Mouse (Mus musculus) limb, embryonic 15.5 days (tissue): ENCODE measurements at regions not wholly inside any gene's neighbourhood (a gene's known extent, or its start where the extent isn't known, plus 50 kb on each side); places are given as distances from the start of the nearest gene placed in this dataset.
"Not testable (repeated sequence)": the region's sequence is repeated elsewhere in the genome, so short reads cannot be mapped to it uniquely, and the experiment has no call there.

Source experiments
- ATAC-seq: fragments of 200-750 bp; cut with Nextera tagmentation; 2 replicates; pipeline ENCODE4 v1.8.0; 2017; ENCODE audit warnings: low read depth, moderate TSS enrichment; ENCODE audit not compliant: insufficient number of reproducible peaks, low FRiP score, low TSS enrichment
- H3K27ac ChIP-seq: fragments of 300-500 bp; sonication (generic); 2 replicates; pipeline ENCODE4 v1.5.1; 2015; ENCODE audit warnings: moderate library complexity, mild to moderate bottlenecking, inconsistent platforms
- H3K27me3 ChIP-seq: fragments of 300-500 bp; sonication (generic); 2 replicates; pipeline ENCODE4 v1.6.1; 2015; ENCODE audit warnings: inconsistent platforms
- H3K36me3 ChIP-seq: fragments of 300-500 bp; sonication (generic); 2 replicates; pipeline ENCODE4 v1.6.1; 2015; ENCODE audit warnings: inconsistent platforms
- H3K4me1 ChIP-seq: fragments of 300-500 bp; sonication (generic); 2 replicates; pipeline ENCODE4 v1.6.1; 2015; ENCODE audit warnings: inconsistent platforms
- H3K4me2 ChIP-seq: fragments of 300-500 bp; sonication (generic); 2 replicates; pipeline ENCODE4 v1.6.1; 2015; ENCODE audit warnings: mild to moderate bottlenecking, inconsistent platforms
- H3K4me3 ChIP-seq: fragments of 300-500 bp; sonication (generic); 2 replicates; pipeline ENCODE4 v1.5.1; 2015; ENCODE audit warnings: mild to moderate bottlenecking, inconsistent platforms
- H3K9ac ChIP-seq: fragments of 300-500 bp; sonication (generic); 2 replicates; pipeline ENCODE4 v1.6.1; 2015; ENCODE audit warnings: inconsistent platforms
- H3K9me3 ChIP-seq: fragments of 300-500 bp; sonication (generic); 2 replicates; pipeline ENCODE4 v1.6.1; 2016; ENCODE audit warnings: inconsistent platforms
- WGBS: fragments of 180-500 bp; shearing (Covaris S2); methylation state at CpG from one replicate; pipeline ENCODE4 v1.1.7; 2015; 5-methylcytosine and 5-hydroxymethylcytosine counted together

DNA sequence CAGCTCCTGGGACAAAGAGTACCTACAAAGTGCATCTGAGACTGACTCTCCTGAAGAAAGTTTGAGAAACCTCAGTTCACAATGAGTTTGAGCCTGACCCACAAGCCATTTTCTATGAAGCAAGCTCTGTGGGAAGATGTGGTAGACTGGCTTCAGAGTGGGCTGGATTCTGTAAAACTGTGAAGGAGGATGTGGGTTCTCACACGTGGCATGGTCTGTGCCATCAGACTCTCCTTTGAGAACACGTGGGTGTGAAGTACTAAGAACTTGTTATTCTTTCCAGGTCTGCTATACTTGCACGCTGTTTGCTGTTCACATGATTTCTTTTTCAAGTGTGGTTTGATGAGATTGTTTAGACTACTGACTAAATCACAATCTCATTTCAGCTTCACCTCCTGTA, 393.6 kb upstream of the Stxbp6 start:
- WGBS: 69% methylated on average over 3 of the region's 3 CpGs
- ATAC-seq: no peak
- Histone ChIP-seq H3K27me3 (no peaks in the 10 kb centered on the region), H3K4me3 (no peak overlapping the region), H3K27ac (no peak overlapping the region), H3K9me3 (no peaks in the 10 kb centered on the region), H3K36me3 (no peaks in the 10 kb centered on the region), H3K4me2 (no peak overlapping the region), H3K9ac (no peak overlapping the region), H3K4me1 (0 out of 2 replicates have a peak, but pooled peaks cover 3% of the 10 kb centered on the region)

DNA sequence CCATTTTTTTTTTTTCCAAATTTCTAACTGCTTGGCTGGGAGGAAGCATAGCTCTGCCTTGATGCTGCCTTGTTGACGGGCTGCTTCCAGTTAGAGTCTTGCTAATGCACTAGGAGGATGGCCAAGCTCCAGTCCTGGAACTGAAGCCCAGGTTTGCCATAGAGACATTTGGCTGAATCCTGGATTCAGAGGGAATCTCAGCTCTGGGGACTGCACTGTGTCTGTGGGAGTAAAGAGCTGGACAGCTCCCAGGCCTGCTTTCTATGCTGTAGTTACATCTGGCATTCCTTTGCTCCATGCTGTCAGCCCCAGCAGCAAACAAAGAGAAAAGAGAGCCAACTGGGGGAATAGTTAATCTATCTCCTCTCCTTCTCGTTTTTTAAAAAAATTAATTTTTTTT, 392.5 kb upstream of the Stxbp6 start:
- H3K27ac ChIP-seq: no peak overlapping the region
- H3K9me3 ChIP-seq: no peaks in the 10 kb centered on the region
- ATAC-seq: no peak
- H3K36me3 ChIP-seq: no peaks in the 10 kb centered on the region
- H3K9ac ChIP-seq: no peak overlapping the region
- 33% methylated on average over 2 of the region's 2 CpGs for WGBS
- no peaks in the 10 kb centered on the region for H3K27me3 ChIP-seq
- no peak overlapping the region for H3K4me3 ChIP-seq
- H3K4me2 ChIP-seq: no peak overlapping the region
- 0 out of 2 replicates have a peak, but pooled peaks cover 3% of the 10 kb centered on the region for H3K4me1 ChIP-seq

DNA sequence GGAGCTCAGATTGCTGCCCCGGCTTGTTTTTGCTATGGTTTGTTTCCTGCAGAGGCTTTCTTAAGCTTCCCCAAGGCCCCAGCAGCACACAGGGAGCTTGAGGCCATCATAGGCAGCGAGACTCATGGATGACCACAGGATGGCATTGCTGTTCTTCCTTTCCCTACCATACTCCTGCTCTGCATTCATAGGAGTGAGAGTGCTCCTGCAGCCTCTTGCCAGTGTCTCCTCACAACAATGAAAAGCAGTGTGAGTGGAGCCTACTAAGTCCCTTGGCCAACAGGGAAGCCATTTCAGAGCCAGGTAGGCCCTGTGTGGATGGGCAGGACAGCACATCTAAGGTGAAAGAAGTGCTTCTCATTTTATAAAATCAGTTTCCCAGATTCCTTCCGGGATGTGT, 391.6 kb upstream of the Stxbp6 start:
- H3K27me3 ChIP-seq: no peaks in the 10 kb centered on the region
- no peak overlapping the region for H3K9ac ChIP-seq
- WGBS: 64% methylated on average over 3 of the region's 3 CpGs
- no peak overlapping the region for H3K4me3 ChIP-seq
- H3K4me1 ChIP-seq: 0 out of 2 replicates have a peak, but pooled peaks cover 3% of the 10 kb centered on the region
- H3K36me3 ChIP-seq: no peaks in the 10 kb centered on the region
- H3K27ac ChIP-seq: no peak overlapping the region
- H3K9me3 ChIP-seq: no peaks in the 10 kb centered on the region
- H3K4me2 ChIP-seq: no peak overlapping the region
- ATAC-seq: no peak

- H3K36me3 ChIP-seq: no peaks in the 10 kb centered on the region
- H3K27me3 ChIP-seq: no peaks in the 10 kb centered on the region
- H3K4me1 ChIP-seq: 0 out of 2 replicates have a peak, but pooled peaks cover 3% of the 10 kb centered on the region
- no peak overlapping the region for H3K4me3 ChIP-seq
- H3K4me2 ChIP-seq: no peak overlapping the region
- H3K9me3 ChIP-seq: no peaks in the 10 kb centered on the region
- H3K27ac ChIP-seq: no peak overlapping the region
- ATAC-seq: no peak
- 65% methylated on average over 2 of the region's 2 CpGs for WGBS
- H3K9ac ChIP-seq: no peak overlapping the region
Measured at GRCm38 (mm10) chr12:45464952-45465351, 390.4 kb upstream of the Stxbp6 start.

GRCm38 (mm10) chr12:45458746-45459145, 384.2 kb upstream of the Stxbp6 start:
- not testable (repeated sequence) for H3K4me3 ChIP-seq, H3K4me1 ChIP-seq, ATAC-seq, H3K27ac ChIP-seq, H3K4me2 ChIP-seq, H3K9me3 ChIP-seq, H3K9ac ChIP-seq, H3K36me3 ChIP-seq, H3K27me3 ChIP-seq
- whole genome bisulfite sequencing: 80% methylated on average over 8 of the region's 8 CpGs

- Histone ChIP-seq H3K36me3 (no peaks in the 10 kb centered on the region), H3K27ac (no peak overlapping the region), H3K27me3 (no peaks in the 10 kb centered on the region), H3K4me3 (no peak overlapping the region), H3K9ac (no peak overlapping the region), H3K4me2 (no peak overlapping the region), H3K9me3 (no peaks in the 10 kb centered on the region), H3K4me1 (no peaks in the 10 kb centered on the region)
- 53% methylated on average over 8 of the region's 8 CpGs for WGBS
- no peak for ATAC-seq
Measured at GRCm38 (mm10) chr12:45443512-45444190, 369.1 kb upstream of the Stxbp6 start.

DNA sequence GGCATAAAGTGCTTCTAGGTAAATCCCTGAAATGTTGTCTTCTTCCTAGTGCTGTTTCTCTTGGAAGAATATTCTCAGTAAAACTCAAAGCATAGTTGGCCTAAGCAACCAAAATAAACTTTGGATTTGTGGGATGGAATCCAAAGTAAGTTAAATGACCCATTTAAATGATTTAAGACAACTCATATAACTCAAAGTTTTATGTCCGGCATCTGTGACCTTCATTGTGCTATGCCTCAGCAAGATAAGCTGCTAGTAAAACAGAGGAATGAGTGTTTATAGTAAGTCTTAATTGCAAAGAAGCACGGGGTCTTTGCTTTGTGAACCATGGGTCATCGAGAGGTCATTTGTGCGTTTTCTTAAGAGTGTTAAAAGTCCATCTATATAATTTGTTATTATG, 368.0 kb upstream of the Stxbp6 start:
- Histone ChIP-seq H3K4me2 (no peak overlapping the region), H3K27ac (no peak overlapping the region), H3K9ac (no peak overlapping the region), H3K4me3 (no peak overlapping the region), H3K27me3 (no peaks in the 10 kb centered on the region), H3K9me3 (no peaks in the 10 kb centered on the region), H3K4me1 (no peaks in the 10 kb centered on the region), H3K36me3 (no peaks in the 10 kb centered on the region)
- WGBS: 22% methylated on average over 4 of the region's 4 CpGs
- ATAC-seq: no peak

DNA sequence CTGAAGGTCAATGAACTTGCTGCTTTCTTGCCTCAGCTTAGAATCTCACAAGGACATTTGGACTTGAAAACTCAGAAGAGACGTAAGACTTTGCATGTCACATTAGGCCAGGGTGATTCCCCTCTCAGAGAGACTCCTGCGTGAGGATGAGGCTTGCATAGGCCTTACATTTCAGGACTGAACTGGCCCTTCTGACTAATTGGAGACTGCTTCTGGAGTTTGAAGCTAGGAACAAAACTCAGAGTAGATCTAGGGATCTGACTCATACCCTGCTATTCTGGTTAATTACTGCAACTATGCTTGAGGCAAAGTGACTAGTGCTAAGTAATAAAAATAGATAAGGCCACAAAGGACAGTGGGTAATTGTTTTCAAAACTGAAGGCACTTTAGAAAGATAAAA, 365.2 kb upstream of the Stxbp6 start:
- no peak overlapping the region for H3K4me2 ChIP-seq
- H3K27ac ChIP-seq: no peak overlapping the region
- no peaks in the 10 kb centered on the region for H3K4me1 ChIP-seq
- WGBS: 75% methylated on average over 2 of the region's 2 CpGs
- H3K36me3 ChIP-seq: no peaks in the 10 kb centered on the region
- H3K4me3 ChIP-seq: no peak overlapping the region
- H3K9ac ChIP-seq: no peak overlapping the region
- no peak for ATAC-seq
- H3K27me3 ChIP-seq: no peaks in the 10 kb centered on the region
- no peaks in the 10 kb centered on the region for H3K9me3 ChIP-seq

GRCm38 (mm10) chr12:45437271-45437670, 362.8 kb upstream of the Stxbp6 start:
- H3K4me1 ChIP-seq: no peaks in the 10 kb centered on the region
- no peak overlapping the region for H3K4me3 ChIP-seq
- no peak overlapping the region for H3K9ac ChIP-seq
- no peaks in the 10 kb centered on the region for H3K9me3 ChIP-seq
- H3K27ac ChIP-seq: no peak overlapping the region
- H3K36me3 ChIP-seq: no peaks in the 10 kb centered on the region
- no peaks in the 10 kb centered on the region for H3K27me3 ChIP-seq
- H3K4me2 ChIP-seq: no peak overlapping the region
- ATAC-seq: no peak

GRCm38 (mm10) chr12:45399436-45399835, 324.9 kb upstream of the Stxbp6 start:
- H3K9ac ChIP-seq: no peak overlapping the region
- H3K27me3 ChIP-seq: no peaks in the 10 kb centered on the region
- H3K4me2 ChIP-seq: no peak overlapping the region
- no peaks in the 10 kb centered on the region for H3K4me1 ChIP-seq
- H3K4me3 ChIP-seq: no peak overlapping the region
- H3K9me3 ChIP-seq: no peaks in the 10 kb centered on the region
- WGBS: 69% methylated on average over 2 of the region's 2 CpGs
- no peak overlapping the region for H3K27ac ChIP-seq
- no peak for ATAC-seq
- H3K36me3 ChIP-seq: no peaks in the 10 kb centered on the region

- Histone ChIP-seq H3K9me3 (no peaks in the 10 kb centered on the region), H3K36me3 (no peaks in the 10 kb centered on the region), H3K4me1 (no peaks in the 10 kb centered on the region), H3K4me3 (no peak overlapping the region), H3K4me2 (no peak overlapping the region), H3K27ac (no peak overlapping the region), H3K9ac (no peak overlapping the region), H3K27me3 (no peaks in the 10 kb centered on the region)
- no peak for ATAC-seq
- WGBS: 57% methylated on average over 3 of the region's 3 CpGs
Measured at GRCm38 (mm10) chr12:45384864-45385263, 310.4 kb upstream of the Stxbp6 start.
